Mouse (Mus musculus) cerebellum, postnatal 4 days (tissue): ENCODE data around the gene Gpr180.
A peak's percentile ranks its signal among the peaks of the same experiment; 100 is the strongest.
"Not testable (repeated sequence)": the region's sequence is repeated elsewhere in the genome, so short reads cannot be mapped to it uniquely, and the experiment has no call there.

ENCODE experiments used
- DNase-seq, 2 experiments: peaks; one replicate each; pipeline ENCODE4 v3.0.0; 2022; ENCODE audit warnings: low spot score in 2 of 2, mixed read lengths in 1 of 2

The Gpr180 gene

GRCm38 (mm10) chr14:118152294-118152651 lies 15.3 kb downstream of the Gpr180 start:
- DNase-seq: no peak

- not testable (repeated sequence) for DNase-seq
Measured at GRCm38 (mm10) chr14:118156056-118156455, 19.1 kb downstream of the Gpr180 start.

GRCm38 (mm10) chr14:118156740-118157139 lies 19.8 kb downstream of the Gpr180 start:
- no peak for DNase-seq

- peak in 1 of 2 experiments; percentile 72 for DNase-seq
Measured at GRCm38 (mm10) chr14:118157146-118157545, 20.2 kb downstream of the Gpr180 start.

GRCm38 (mm10) chr14:118161751-118162150 lies 24.8 kb downstream of the Gpr180 start:
- DNase-seq: no peak

GRCm38 (mm10) chr14:118162640-118163039 lies 25.7 kb downstream of the Gpr180 start:
- DNase-seq: no peak

- DNase-seq: no peak
Measured at GRCm38 (mm10) chr14:118168776-118169175, 31.8 kb downstream of the Gpr180 start.

- DNase-seq: no peak
Measured at GRCm38 (mm10) chr14:118173590-118174203, 36.7 kb downstream of the Gpr180 start.

GRCm38 (mm10) chr14:118175071-118175693 lies 38.2 kb downstream of the Gpr180 start:
- DNase-seq: no peak

- DNase-seq: no peak
Measured at GRCm38 (mm10) chr14:118175694-118176085, 38.7 kb downstream of the Gpr180 start.

GRCm38 (mm10) chr14:118179251-118179650 lies 42.3 kb downstream of the Gpr180 start:
- no peak for DNase-seq

- DNase-seq: no peak
Measured at GRCm38 (mm10) chr14:118179701-118180100, 42.7 kb downstream of the Gpr180 start.

- DNase-seq: peak in 1 of 2 experiments; percentile 37
Measured at GRCm38 (mm10) chr14:118180117-118180557, 43.2 kb downstream of the Gpr180 start.

- DNase-seq: peak in 1 of 2 experiments; percentile 15
Measured at GRCm38 (mm10) chr14:118180711-118181177, 43.8 kb downstream of the Gpr180 start.

GRCm38 (mm10) chr14:118191442-118191841 lies 54.5 kb downstream of the Gpr180 start:
- DNase-seq: peak in 1 of 2 experiments; percentile 36

- no peak for DNase-seq
Measured at GRCm38 (mm10) chr14:118193001-118193628, 56.2 kb downstream of the Gpr180 start.

GRCm38 (mm10) chr14:118193663-118194062 lies 56.7 kb downstream of the Gpr180 start:
- DNase-seq: no peak

GRCm38 (mm10) chr14:118194219-118194914 lies 57.4 kb downstream of the Gpr180 start:
- DNase-seq: no peak

- no peak for DNase-seq
Measured at GRCm38 (mm10) chr14:118197063-118197462, 60.1 kb downstream of the Gpr180 start.

GRCm38 (mm10) chr14:118200731-118201130 lies 63.8 kb downstream of the Gpr180 start:
- DNase-seq: no peak

GRCm38 (mm10) chr14:118202006-118202405 lies 65.0 kb downstream of the Gpr180 start:
- DNase-seq: no peak

- no peak for DNase-seq
Measured at GRCm38 (mm10) chr14:118203031-118203430, 66.1 kb downstream of the Gpr180 start.
